Mouse (Mus musculus): ENCODE measurements around the gene Rfx4.
A peak's percentile ranks its signal among the peaks of the same experiment; 100 is the strongest.

DNA sequence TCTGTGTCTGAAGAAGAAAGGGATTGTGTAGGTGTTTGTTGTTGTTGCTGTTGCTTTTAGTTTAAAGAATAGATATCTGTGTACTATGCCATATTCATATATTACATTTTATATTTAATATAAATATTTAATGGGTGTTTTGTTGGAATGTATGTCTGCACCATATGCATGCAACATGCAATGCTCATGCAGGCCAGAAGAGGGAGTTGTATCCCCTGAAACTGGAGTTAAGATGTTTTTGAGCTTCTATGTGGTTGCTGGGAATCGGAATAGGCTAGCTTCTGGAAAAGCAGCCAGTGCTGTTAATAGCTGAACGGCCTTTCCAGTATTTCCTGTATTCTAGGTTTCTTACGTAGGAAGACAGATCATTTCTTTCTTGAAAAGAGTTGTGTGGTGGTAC lies 189.8 kb downstream of the Rfx4 start:
- TF ChIP-seq EP300 (optimal IDR thresholded peaks at IDR 0.05): no peak
- TF ChIP-seq CTCF (IDR thresholded peaks at IDR 0.05; ENCODE audit: low read depth): peak; percentile 50
